Comparison of ENCODE assay signal across 9 mouse cellular contexts in the genomic region with DNA sequence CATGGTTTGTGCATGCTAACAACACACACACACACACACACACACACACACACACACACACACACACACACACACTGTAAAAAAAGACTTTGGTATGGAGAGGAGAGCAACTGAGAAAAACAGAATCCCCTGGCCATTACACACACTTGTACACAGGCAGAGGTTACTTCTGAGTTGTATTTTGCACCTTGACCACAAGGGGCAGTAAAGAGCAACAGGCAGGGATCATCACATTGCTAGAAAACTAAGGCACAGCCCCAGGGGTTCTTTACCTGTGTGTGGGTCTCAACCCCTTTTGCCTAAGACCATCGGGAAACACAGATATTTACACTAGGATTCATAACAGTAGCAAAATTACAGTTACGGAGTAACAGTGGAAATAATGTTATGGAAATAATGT. TPM values are rescaled to one million over a fixed set of nuclear protein-coding genes. Genes with fewer than 3 reads are reported as not detected.
DNase-seq lines count a peak whose midpoint lies in the region; ATAC-seq and TF ChIP-seq lines count a peak whose summit lies in the region.
"Had no signal": no experiment of that assay in that cellular context is flagged by ENCODE, and none has a peak within 500 bp of the region (broad histone marks: within the 10 kb centered on the region; RNA-seq: fewer than 3 reads in every experiment).

No protein-coding gene starts in this region.

- H3K36me3 ChIP-seq in neural tube, embryonic 15.5 days: no peaks in the 10 kb centered on the region
- H3K36me3 ChIP-seq: heart, embryonic 13.5 days had no signal

- no peak for DNase-seq in cerebellum, adult 2 months
- DNase-seq in cerebellum, postnatal 4 days (ENCODE audit: low spot score in 2 of 2): no peak
- peak; percentile 45 for DNase-seq in neural tube, embryonic 10.5 days (ENCODE audit: extremely low spot score, low spot score)
- peak; percentile 71 for DNase-seq in forelimb bud, embryonic 11.5 days (ENCODE audit: low read depth, low spot score)
- peak; percentile 52 for DNase-seq in lung, postnatal 10 days
- DNase-seq in gastrocnemius, adult 8-10 months (ENCODE audit: low spot score in 2 of 2): no peak
- no peak for DNase-seq in frontal cortex, postnatal 36 days (ENCODE audit: low spot score in 2 of 2)

- H3K27ac ChIP-seq in cerebellum, adult 2 months (ENCODE audit: insufficient read depth, low read length): no peak overlapping the region
- H3K27ac ChIP-seq in neural tube, embryonic 15.5 days (replicated peaks): no peak overlapping the region
- H3K27ac ChIP-seq: heart, embryonic 13.5 days had no signal

- no peaks in the 10 kb centered on the region for H3K4me1 ChIP-seq in cerebellum, adult 2 months (ENCODE audit: control insufficient read depth, insufficient read depth, low read length)
- no peaks in the 10 kb centered on the region for H3K4me1 ChIP-seq in neural tube, embryonic 15.5 days

- H3K9ac ChIP-seq in neural tube, embryonic 15.5 days (replicated peaks): no peak overlapping the region
- H3K9ac ChIP-seq: heart, embryonic 13.5 days had no signal

- peak; percentile 72; the same call in 1 of the 2 replicates for TF ChIP-seq CTCF in cerebellum, adult 2 months (IDR thresholded peaks at IDR 0.05; ENCODE audit: borderline replicate concordance, insufficient read depth, low read depth, low read length)

- no peak for TF ChIP-seq POLR2A in cerebellum, adult 2 months (IDR thresholded peaks at IDR 0.05; ENCODE audit: borderline replicate concordance, insufficient read depth, low read length)

- no peak overlapping the region for H3K4me2 ChIP-seq in neural tube, embryonic 15.5 days
- H3K4me2 ChIP-seq: heart, embryonic 13.5 days had no signal

- no peak for ATAC-seq in neural tube, embryonic 15.5 days (ENCODE audit: low FRiP score)

- 40% methylated on average over 2 of the region's 2 CpGs for WGBS in cerebellum, adult 2 months
- WGBS in neural tube, embryonic 15.5 days: 52% methylated on average over 2 of the region's 2 CpGs

- H3K9me3 ChIP-seq in neural tube, embryonic 15.5 days (replicated peaks): no peaks in the 10 kb centered on the region
- H3K9me3 ChIP-seq: heart, embryonic 13.5 days had no signal

- H3K4me3 ChIP-seq in cerebellum, adult 2 months (replicated peaks; ENCODE audit: insufficient read depth, low read depth, low read length): no peak overlapping the region
- H3K4me3 ChIP-seq in neural tube, embryonic 15.5 days (replicated peaks): no peak overlapping the region
- H3K4me3 ChIP-seq: heart, embryonic 13.5 days had no signal

- no peaks in the 10 kb centered on the region for H3K27me3 ChIP-seq in cerebellum, adult 2 months (ENCODE audit: control insufficient read depth, insufficient read depth, low read length)
- no peaks in the 10 kb centered on the region for H3K27me3 ChIP-seq in neural tube, embryonic 15.5 days (replicated peaks)
- H3K27me3 ChIP-seq: heart, embryonic 13.5 days had no signal

RNA-seq across cellular contexts. Expression of gene Ppp1r35, which starts 7.9 kb away (rescaled TPM):
- polyA plus RNA-seq in cerebellum, adult 2 months (2012; rRNA removed): 47.0 and 48.2 TPM in 2 replicates
- 38.2 and 42.3 TPM in 2 replicates for polyA plus RNA-seq in neural tube, embryonic 15.5 days (2015; fragmentation: Nextera tagmentation; extraction: Ambion mirVana)
- total RNA-seq in gastrocnemius, adult 8-10 months (2022): 1 to 10 TPM; 4.7 to 6.0 (median 5.3) TPM

RNA-seq across cellular contexts. Expression of gene Mepce, which starts 16.7 kb away (rescaled TPM):
- 38.9 and 41.9 TPM in 2 replicates for polyA plus RNA-seq in cerebellum, adult 2 months (2012; rRNA removed)
- polyA plus RNA-seq in neural tube, embryonic 15.5 days (2015; fragmentation: Nextera tagmentation; extraction: Ambion mirVana): 10.0 and 12.7 TPM in 2 replicates
- 10 to 100 TPM; 23.0 to 24.2 (median 23.3) TPM for total RNA-seq in gastrocnemius, adult 8-10 months (2022)

RNA-seq across cellular contexts. Expression of gene Zcwpw1, which starts 16.9 kb away (rescaled TPM):
- polyA plus RNA-seq in cerebellum, adult 2 months (2012; rRNA removed): 11.2 and 12.4 TPM in 2 replicates
- polyA plus RNA-seq in neural tube, embryonic 15.5 days (2015; fragmentation: Nextera tagmentation; extraction: Ambion mirVana): 14.9 and 17.0 TPM in 2 replicates
- total RNA-seq in gastrocnemius, adult 8-10 months (2022): under 1 TPM in 2 of 4 experiments, not detected in 2; 0.24 to 0.31 TPM

RNA-seq across cellular contexts. Expression of gene Tsc22d4, which starts 25.2 kb away (rescaled TPM):
- polyA plus RNA-seq in cerebellum, adult 2 months (2012; rRNA removed): 465 and 497 TPM in 2 replicates
- 110 and 134 TPM in 2 replicates for polyA plus RNA-seq in neural tube, embryonic 15.5 days (2015; fragmentation: Nextera tagmentation; extraction: Ambion mirVana)
- 10 to 100 TPM; 39.6 to 68.9 (median 47.7) TPM for total RNA-seq in gastrocnemius, adult 8-10 months (2022)

RNA-seq across cellular contexts. Expression of gene Nyap1, which starts 29.3 kb away (rescaled TPM):
- 59.1 and 60.7 TPM in 2 replicates for polyA plus RNA-seq in cerebellum, adult 2 months (2012; rRNA removed)
- polyA plus RNA-seq in neural tube, embryonic 15.5 days (2015; fragmentation: Nextera tagmentation; extraction: Ambion mirVana): 32.7 and 41.3 TPM in 2 replicates
- under 1 TPM in 2 of 4 experiments, not detected in 2; 0.10 to 0.16 TPM for total RNA-seq in gastrocnemius, adult 8-10 months (2022)

Comparison
In these comparisons a context has a peak if more than half of its experiments do, and no peak if none do; other contexts are left out.
1. DNase-seq: peak in neural tube, embryonic 10.5 days (single experiment), forelimb bud, embryonic 11.5 days (single experiment) and lung, postnatal 10 days (single experiment); none in cerebellum, adult 2 months (0 of 2), cerebellum, postnatal 4 days (0 of 2), gastrocnemius, adult 8-10 months (0 of 2) and frontal cortex, postnatal 36 days (0 of 2).